Mouse (Mus musculus) NIH3T3 (cell line): Measurements from ENCODE around the gene Gm17190.
"Not testable (repeated sequence)": the region's sequence is repeated elsewhere in the genome, so short reads cannot be mapped to it uniquely, and the experiment has no call there.

Source experiments
- DNase-seq: peaks from one replicate; pipeline ENCODE4 v3.0.0-alpha.2; 2012; ENCODE audit warnings: low read depth

The Gm17190 gene

GRCm38 (mm10) chr13:96081754-96082153, at the start of gene Gm17190:
Gene Gm17190, plus strand, starts transcription at chr13:96082054.
- not testable (repeated sequence) for DNase-seq

- no peak for DNase-seq
Measured at GRCm38 (mm10) chr13:96039536-96039935, 42.3 kb upstream of the Gm17190 start.

- DNase-seq, result no peak
Measured at GRCm38 (mm10) chr13:96040275-96041042, 41.4 kb upstream of the Gm17190 start.

- DNase-seq, result no peak
Measured at GRCm38 (mm10) chr13:96045396-96045795, 36.5 kb upstream of the Gm17190 start.

GRCm38 (mm10) chr13:96052755-96053154, 29.1 kb upstream of the Gm17190 start:
- DNase-seq, result no peak

- DNase-seq, result no peak
Measured at GRCm38 (mm10) chr13:96073555-96073954, 8.3 kb upstream of the Gm17190 start.

- DNase-seq, result not testable (repeated sequence)
Measured at GRCm38 (mm10) chr13:96081276-96081675, 578 bp upstream of the Gm17190 start, which contains the start of gene Gm20075. Gene Gm20075, minus strand, starts transcription at chr13:96081376.

GRCm38 (mm10) chr13:96085581-96086302, 3.9 kb downstream of the Gm17190 start:
- no peak for DNase-seq

GRCm38 (mm10) chr13:96090929-96091328, 9.1 kb downstream of the Gm17190 start:
- no peak for DNase-seq

GRCm38 (mm10) chr13:96106367-96106766, 24.5 kb downstream of the Gm17190 start:
- no peak for DNase-seq

- DNase-seq, result no peak
Measured at GRCm38 (mm10) chr13:96110767-96111166, 28.9 kb downstream of the Gm17190 start.

- DNase-seq, result no peak
Measured at GRCm38 (mm10) chr13:96112711-96113110, 30.9 kb downstream of the Gm17190 start.

- DNase-seq, result no peak
Measured at GRCm38 (mm10) chr13:96125011-96125410, 43.2 kb downstream of the Gm17190 start.

- no peak for DNase-seq
Measured at GRCm38 (mm10) chr13:96126669-96127068, 44.8 kb downstream of the Gm17190 start.

GRCm38 (mm10) chr13:96129081-96129480, 47.2 kb downstream of the Gm17190 start:
- DNase-seq, result no peak

GRCm38 (mm10) chr13:96131050-96131449, 49.2 kb downstream of the Gm17190 start:
- peak; percentile 16 for DNase-seq

GRCm38 (mm10) chr13:96131911-96132310, 50.1 kb downstream of the Gm17190 start:
- no peak for DNase-seq

- no peak for DNase-seq
Measured at GRCm38 (mm10) chr13:96132401-96132816, 50.6 kb downstream of the Gm17190 start, which contains the start of gene Sv2c. Gene Sv2c, minus strand, starts transcription at chr13:96132577.
